Mouse (Mus musculus): ENCODE results near the gene Ccar1.
"Not testable (repeated sequence)": the region's sequence is repeated elsewhere in the genome, so short reads cannot be mapped to it uniquely, and the experiment has no call there.

The Ccar1 gene

GRCm38 (mm10) chr10:62792177-62793090 is at the start of gene Ccar1:
Ccar1 (minus strand) TSS chr10:62792286.
- DNase-seq: peak; percentile 98

GRCm38 (mm10) chr10:62840687-62841086 is 48.6 kb upstream of the Ccar1 start:
- DNase-seq: no peak

- no peak for DNase-seq
Measured at GRCm38 (mm10) chr10:62837987-62838386, 45.9 kb upstream of the Ccar1 start.

- no peak for DNase-seq
Measured at GRCm38 (mm10) chr10:62832783-62833182, 40.7 kb upstream of the Ccar1 start.

- DNase-seq: no peak
Measured at GRCm38 (mm10) chr10:62831546-62831945, 39.5 kb upstream of the Ccar1 start.

- DNase-seq: peak; percentile 68
Measured at GRCm38 (mm10) chr10:62824474-62824873, 32.4 kb upstream of the Ccar1 start.

- DNase-seq: peak; percentile 38
Measured at GRCm38 (mm10) chr10:62823431-62823830, 31.3 kb upstream of the Ccar1 start.

- no peak for DNase-seq
Measured at GRCm38 (mm10) chr10:62810010-62810409, 17.9 kb upstream of the Ccar1 start.

GRCm38 (mm10) chr10:62808766-62809165 is 16.7 kb upstream of the Ccar1 start:
- no peak for DNase-seq

GRCm38 (mm10) chr10:62808316-62808715 is 16.2 kb upstream of the Ccar1 start:
- no peak for DNase-seq

GRCm38 (mm10) chr10:62804106-62804505 is 12.0 kb upstream of the Ccar1 start:
- DNase-seq: no peak

GRCm38 (mm10) chr10:62803296-62803695 is 11.2 kb upstream of the Ccar1 start:
- DNase-seq: no peak

- no peak for DNase-seq
Measured at GRCm38 (mm10) chr10:62794221-62794620, 2.1 kb upstream of the Ccar1 start.

GRCm38 (mm10) chr10:62793091-62793453 is 986 bp upstream of the Ccar1 start:
- DNase-seq: no peak

GRCm38 (mm10) chr10:62791251-62792176 is 572 bp downstream of the Ccar1 start:
- DNase-seq: no peak

- not testable (repeated sequence) for DNase-seq
Measured at GRCm38 (mm10) chr10:62781776-62782175, 10.3 kb downstream of the Ccar1 start.

GRCm38 (mm10) chr10:62750781-62751180 is 41.3 kb downstream of the Ccar1 start:
- no peak for DNase-seq

- DNase-seq: no peak
Measured at GRCm38 (mm10) chr10:62739961-62740737, 51.9 kb downstream of the Ccar1 start.

GRCm38 (mm10) chr10:62736965-62737688 is 55.0 kb downstream of the Ccar1 start:
- DNase-seq: no peak

GRCm38 (mm10) chr10:62730826-62731225 is 61.3 kb downstream of the Ccar1 start:
- no peak for DNase-seq

GRCm38 (mm10) chr10:62725771-62726687 is 66.1 kb downstream of the Ccar1 start, which contains the start of gene Stox1:
Stox1 (minus strand) TSS chr10:62726128.
- peak; percentile 11 for DNase-seq
